Mouse (Mus musculus) kidney, embryonic 14.5 days (tissue): ENCODE data around the gene Nip7. TPM values are rescaled to one million over a fixed set of nuclear protein-coding genes. Genes with fewer than 3 reads are reported as not detected.

Source experiments
- ATAC-seq: fragments of 200-750 bp; cut with Nextera tagmentation; 2 replicates; pipeline ENCODE4 v1.8.0; 2017; ENCODE audit warnings: moderate number of reproducible peaks, mild to moderate bottlenecking, moderate TSS enrichment, moderate library complexity; ENCODE audit not compliant: low FRiP score, low TSS enrichment
- H3K27ac ChIP-seq: fragments of 300-500 bp; sonication (generic); 2 replicates; pipeline ENCODE4 v1.5.1; 2014; ENCODE audit warnings: low read depth, mild to moderate bottlenecking, low read length, moderate library complexity, mixed read lengths
- H3K27me3 ChIP-seq: fragments of 300-500 bp; sonication (generic); 2 replicates; pipeline ENCODE4 v1.6.1; 2014; ENCODE audit warnings: mild to moderate bottlenecking, low read length; ENCODE audit not compliant: control insufficient read depth, insufficient read depth
- H3K36me3 ChIP-seq: fragments of 300-500 bp; sonication (generic); 2 replicates; pipeline ENCODE4 v1.6.1; 2014; ENCODE audit warnings: low read length, mixed read lengths; ENCODE audit not compliant: control insufficient read depth, insufficient read depth
- H3K4me1 ChIP-seq: fragments of 300-500 bp; sonication (generic); 2 replicates; pipeline ENCODE4 v1.6.1; 2014; ENCODE audit warnings: low read length, mixed read lengths; ENCODE audit not compliant: control insufficient read depth, insufficient read depth
- H3K4me2 ChIP-seq: fragments of 300-500 bp; sonication (generic); replicated peaks from 2 replicates; pipeline ENCODE4 v1.6.1; 2014; ENCODE audit warnings: low read depth, mild to moderate bottlenecking, low read length
- H3K4me3 ChIP-seq: fragments of 300-500 bp; sonication (generic); 2 replicates; pipeline ENCODE4 v1.5.1; 2014; ENCODE audit warnings: mild to moderate bottlenecking, low read length
- H3K9ac ChIP-seq: fragments of 300-500 bp; sonication (generic); 2 replicates; pipeline ENCODE4 v1.6.1; 2014; ENCODE audit warnings: low read depth, mild to moderate bottlenecking, low read length, moderate library complexity
- H3K9me3 ChIP-seq: fragments of 300-500 bp; sonication (generic); 2 replicates; pipeline ENCODE4 v1.6.1; 2016; ENCODE audit warnings: low read length; ENCODE audit not compliant: control insufficient read depth
- WGBS: fragments of 180-500 bp; shearing (Covaris S2); extraction: QIAGEN DNeasy Blood & Tissue Kit; methylation state at CpG from one replicate; pipeline ENCODE4 v1.1.7; 2014; 5-methylcytosine and 5-hydroxymethylcytosine counted together
- microRNA-seq: library from miRNA; unstranded; fragments of <30 nt; microRNA quantifications from one replicate; pipeline ENCODE4, GENCODE M21; 2016
- polyA plus RNA-seq: library from polyadenylated mRNA; unstranded; fragments of >200 nt; fragmentation: Nextera tagmentation; extraction: Ambion mirVana; gene quantifications from 2 replicates; pipeline ENCODE4 v1.2.1, GENCODE M21; 2014

The Nip7 gene
- polyA plus RNA-seq, 1 experiment from 2014 or later, result 110 TPM

GRCm38 (mm10) chr8:107109816-107110435, 53.2 kb downstream of the Nip7 start:
- H3K9ac ChIP-seq, result no peak overlapping the region
- WGBS, result 88% methylated on average over 5 of the region's 5 CpGs
- no peak overlapping the region for H3K4me2 ChIP-seq
- no peaks in the 10 kb centered on the region for H3K27me3 ChIP-seq
- H3K9me3 ChIP-seq, result no peaks in the 10 kb centered on the region
- ATAC-seq, result no peak
- H3K27ac ChIP-seq, result no peak overlapping the region
- H3K36me3 ChIP-seq, result no peaks in the 10 kb centered on the region
- peaks cover 8% of the 10 kb centered on the region for H3K4me1 ChIP-seq
- H3K4me3 ChIP-seq, result no peak overlapping the region

Small RNAs within 50 kb of the gene (microRNA-seq; reads per million reads assigned to microRNA genes)
- 1.3 reads per million for gene Mir7075

Other genes with a start within 250 kb of the Nip7 start
- gene Has3, start 186.6 kb upstream of the Nip7 start, polyA plus RNA-seq, result 1.2 and 1.3 TPM in 2 replicates
- 72.7 and 92.6 TPM in 2 replicates for gene Utp4, start 163.2 kb upstream of the Nip7 start, polyA plus RNA-seq
- gene Sntb2, start 121.1 kb upstream of the Nip7 start, polyA plus RNA-seq, result 18.7 and 19.4 TPM in 2 replicates
- gene Vps4a, start 25.7 kb upstream of the Nip7 start, polyA plus RNA-seq, result 57.2 and 62.9 TPM in 2 replicates
- gene Pdf, start 8.3 kb upstream of the Nip7 start, polyA plus RNA-seq, result 48.9 and 62.0 TPM in 2 replicates
- 32.4 and 38.8 TPM in 2 replicates for gene Cog8, start 188 bp upstream of the Nip7 start, polyA plus RNA-seq
- 22.5 and 31.9 TPM in 2 replicates for gene Tmed6, start 8.8 kb downstream of the Nip7 start, polyA plus RNA-seq
- gene Terf2, start 39.7 kb downstream of the Nip7 start, polyA plus RNA-seq, result 15.8 and 19.2 TPM in 2 replicates
- gene Cyb5b, start 93.8 kb downstream of the Nip7 start, polyA plus RNA-seq, result 67.0 and 152 TPM in 2 replicates
- 30.1 and 33.9 TPM in 2 replicates for gene Nfat5, start 236.6 kb downstream of the Nip7 start, polyA plus RNA-seq